In genomic region chr3:116340950-116341624, GRCm38 (mm10) we compare ENCODE assay signal across 8 mouse cellular contexts.
DNase-seq lines count a peak whose midpoint lies in the region; ATAC-seq and TF ChIP-seq lines count a peak whose summit lies in the region.

No protein-coding gene starts in this region.

- peak; percentile 89 for DNase-seq in MEL (ENCODE audit: low read depth, low spot score)
- peak; percentile 78 for DNase-seq in c-Kit-positive CD71-positive TER-119-positive erythroid progenitor cells, embryonic 14.5 days (ENCODE audit: low spot score)
- peak; percentile 79 for DNase-seq in heart, postnatal 4 days
- peak; percentile 48 to 88 for DNase-seq in layer of hippocampus, adult 18-20 months (ENCODE audit: low spot score in 2 of 2)
- peak; percentile 65 for DNase-seq in lung, adult 2 months
- DNase-seq in thymus, postnatal 0 days (ENCODE audit: low spot score), result peak; percentile 79

- TF ChIP-seq POLR2A in MEL (IDR thresholded peaks at IDR 0.05; ENCODE audit: control insufficient read depth in 1 of 2, insufficient read depth in 1 of 2, low read depth in 1 of 2, low read length in 2 of 2, poor library complexity in 1 of 2), result no peak
- TF ChIP-seq POLR2A in lung, adult 2 months (IDR thresholded peaks at IDR 0.05; ENCODE audit: borderline replicate concordance, extremely low read depth, low read depth, low read length), result no peak

- no peaks in the 10 kb centered on the region for H3K27me3 ChIP-seq in MEL (ENCODE audit: control insufficient read depth in 1 of 2, insufficient read depth in 2 of 2, low read length in 2 of 2)
- H3K27me3 ChIP-seq in forebrain, embryonic 13.5 days, result no peaks in the 10 kb centered on the region

- WGBS in forebrain, embryonic 13.5 days, result 52% methylated on average over 19 of the region's 19 CpGs
- 43% methylated on average over 19 of the region's 19 CpGs for WGBS in lung, adult 2 months

- TF ChIP-seq EP300 in MEL (IDR thresholded peaks at IDR 0.05; ENCODE audit: low read depth in 1 of 2, low read length in 2 of 2), result no peak

- no peaks in the 10 kb centered on the region for H3K79me2 ChIP-seq in MEL (ENCODE audit: control insufficient read depth, insufficient read depth, low read length, poor library complexity)

- peak; percentile 79 for ATAC-seq in forebrain, embryonic 13.5 days
- ATAC-seq in neutrophil, adult 5-6 weeks (ENCODE audit: extremely low read depth, insufficient number of reproducible peaks, low FRiP score, poor library complexity, severe bottlenecking), result peak; percentile 78

- no peaks in the 10 kb centered on the region for H3K4me1 ChIP-seq in MEL (ENCODE audit: control insufficient read depth in 1 of 2, insufficient read depth in 2 of 2, low read length in 2 of 2)
- H3K4me1 ChIP-seq in forebrain, embryonic 13.5 days, result no peaks in the 10 kb centered on the region
- H3K4me1 ChIP-seq in lung, adult 2 months (ENCODE audit: control insufficient read depth, insufficient read depth, low read length), result no peaks in the 10 kb centered on the region; the same call in 1 of the 2 replicates

- no peak overlapping the region for H3K27ac ChIP-seq in MEL (ENCODE audit: control insufficient read depth, low read depth, low read length)
- H3K27ac ChIP-seq in forebrain, embryonic 13.5 days, result no peak overlapping the region

- no peaks in the 10 kb centered on the region for H3K36me3 ChIP-seq in MEL (ENCODE audit: control insufficient read depth in 1 of 2, insufficient read depth in 2 of 2, low read length in 2 of 2)
- H3K36me3 ChIP-seq in forebrain, embryonic 13.5 days (ENCODE audit: poor library complexity, severe bottlenecking), result peaks cover 20% of the 10 kb centered on the region; the same call in 1 of the 2 replicates

- TF ChIP-seq RAD21 in MEL (IDR thresholded peaks at IDR 0.05; ENCODE audit: low read depth, low read length), result peak; percentile 95

- no peaks in the 10 kb centered on the region for H3K9me3 ChIP-seq in MEL (replicated peaks; ENCODE audit: insufficient read depth, low read length)
- H3K9me3 ChIP-seq in forebrain, embryonic 13.5 days (replicated peaks), result no peaks in the 10 kb centered on the region

- H3K4me3 ChIP-seq in MEL (ENCODE audit: control insufficient read depth in 1 of 2, insufficient read depth in 1 of 2, low read depth in 2 of 2, low read length in 2 of 2), result no peak overlapping the region
- no peak overlapping the region for H3K4me3 ChIP-seq in forebrain, embryonic 13.5 days
- H3K4me3 ChIP-seq in lung, adult 2 months (replicated peaks; ENCODE audit: extremely low read depth, low read depth, low read length), result no peak overlapping the region

- H3K4me2 ChIP-seq in forebrain, embryonic 13.5 days, result no peak overlapping the region

- peak; percentile 90 to 99 (median 98) for TF ChIP-seq CTCF in MEL (IDR thresholded peaks at IDR 0.05 in 2 of 3, conservative IDR thresholded peaks at IDR 0.05 in 1 of 3; ENCODE audit: control insufficient read depth in 1 of 3, insufficient read depth in 1 of 3, low read depth in 2 of 3, low read length in 3 of 3, poor library complexity in 1 of 3, severe bottlenecking in 1 of 3)
- TF ChIP-seq CTCF in lung, adult 2 months (IDR thresholded peaks at IDR 0.05; ENCODE audit: insufficient read depth, low read length), result peak; percentile 94

- H3K9ac ChIP-seq in MEL (ENCODE audit: control insufficient read depth, low read depth, low read length, poor library complexity, severe bottlenecking), result no peak overlapping the region
- H3K9ac ChIP-seq in forebrain, embryonic 13.5 days, result no peak overlapping the region

TF ChIP-seq in MEL, 35 proteins besides CTCF, POLR2A, EP300 and RAD21:
- TF ChIP-seq NELFE (IDR thresholded peaks at IDR 0.05; ENCODE audit: low read depth, low read length), result no peak
- TF ChIP-seq UBTF (IDR thresholded peaks at IDR 0.05; ENCODE audit: borderline replicate concordance, insufficient read depth, low read depth, low read length), result no peak
- no peak for TF ChIP-seq ZMIZ1 (IDR thresholded peaks at IDR 0.05; ENCODE audit: low read depth, low read length)
- no peak for TF ChIP-seq CHD2 (IDR thresholded peaks at IDR 0.05; ENCODE audit: low read length)
- TF ChIP-seq MAFK (IDR thresholded peaks at IDR 0.05; ENCODE audit: borderline replicate concordance, low read depth, low read length), result no peak
- TF ChIP-seq ZNF384 (IDR thresholded peaks at IDR 0.05; ENCODE audit: low read depth, low read length), result no peak
- peak; percentile 88 for TF ChIP-seq ZC3H11A (IDR thresholded peaks at IDR 0.05; ENCODE audit: low read depth, low read length)
- peak; percentile 61 for TF ChIP-seq SIN3A (IDR thresholded peaks at IDR 0.05; ENCODE audit: low read length)
- TF ChIP-seq HCFC1 (IDR thresholded peaks at IDR 0.05; ENCODE audit: low read depth, low read length), result no peak
- no peak for TF ChIP-seq GATA1 (IDR thresholded peaks at IDR 0.05; ENCODE audit: low read depth, low read length)
- peak; percentile 94 for TF ChIP-seq SMC3 (IDR thresholded peaks at IDR 0.05; ENCODE audit: low read depth, low read length)
- no peak for TF ChIP-seq MAZ (IDR thresholded peaks at IDR 0.05; ENCODE audit: low read depth, low read length)
- no peak for TF ChIP-seq TAL1 (IDR thresholded peaks at IDR 0.05; ENCODE audit: low read length)
- no peak for TF ChIP-seq ZKSCAN1 (IDR thresholded peaks at IDR 0.05; ENCODE audit: low read depth, low read length)
- TF ChIP-seq JUND (IDR thresholded peaks at IDR 0.05; ENCODE audit: low read depth, low read length), result no peak
